Mouse (Mus musculus): Measurements from ENCODE around the gene Rsph3a. TPM values are rescaled to one million over a fixed set of nuclear protein-coding genes. Genes with fewer than 3 reads are reported as not detected.
A peak's percentile ranks its signal among the peaks of the same experiment; 100 is the strongest.
"Not testable (repeated sequence)": the region's sequence is repeated elsewhere in the genome, so short reads cannot be mapped to it uniquely, and the experiment has no call there.

The Rsph3a gene
- 61.0 and 69.4 TPM in 2 replicates for polyA plus RNA-seq (2014; fragmentation: Nextera tagmentation; extraction: Ambion mirVana)

- DNase-seq (ENCODE audit: low spot score) (peak; percentile 94), ATAC-seq (replicated peaks; ENCODE audit: low FRiP score) (peak; percentile 99)
- Histone ChIP-seq H3K27ac (ENCODE audit: low read depth, low read length) (peak within 1 kb of the TSS; percentile 64; the same call in 1 of the 2 replicates), H3K4me3 (ENCODE audit: low read depth, low read length) (peak within 1 kb of the TSS; percentile 44), H3K9ac (ENCODE audit: low read length) (peak within 1 kb of the TSS; percentile 57), H3K4me2 (ENCODE audit: low read depth, low read length, severe bottlenecking) (peak within 1 kb of the TSS; percentile 53)
- H3K9me3 ChIP-seq (ENCODE audit: control insufficient read depth, low read length); H3K36me3 ChIP-seq (ENCODE audit: control insufficient read depth, insufficient read depth, low read length); H3K27me3 ChIP-seq (ENCODE audit: control insufficient read depth, insufficient read depth, low read length); H3K4me1 ChIP-seq (replicated peaks; ENCODE audit: control insufficient read depth, insufficient read depth, low read length): not testable (repeated sequence)
- 4% methylated on average over 53 of the region's 58 CpGs for WGBS
Measured at GRCm38 (mm10) chr17:7945117-7946052, at the start of gene Rsph3a. Gene Rsph3a (plus strand): TSS chr17:7945614.

- no peak overlapping the region for H3K27ac ChIP-seq (ENCODE audit: low read depth, low read length)
- no peaks in the 10 kb centered on the region for H3K4me1 ChIP-seq (replicated peaks; ENCODE audit: control insufficient read depth, insufficient read depth, low read length)
- no peaks in the 10 kb centered on the region for H3K27me3 ChIP-seq (ENCODE audit: control insufficient read depth, insufficient read depth, low read length)
- DNase-seq (ENCODE audit: low spot score) (no peak), ATAC-seq (replicated peaks; ENCODE audit: low FRiP score) (no peak)
- 76% methylated on average over 10 of the region's 10 CpGs for WGBS
- H3K9ac ChIP-seq (ENCODE audit: low read length), result no peak overlapping the region
- no peaks in the 10 kb centered on the region for H3K36me3 ChIP-seq (ENCODE audit: control insufficient read depth, insufficient read depth, low read length)
- H3K4me2 ChIP-seq (ENCODE audit: low read depth, low read length, severe bottlenecking), result no peak overlapping the region
- no peak overlapping the region for H3K4me3 ChIP-seq (ENCODE audit: low read depth, low read length)
- H3K9me3 ChIP-seq (ENCODE audit: control insufficient read depth, low read length), result no peaks in the 10 kb centered on the region
Measured at GRCm38 (mm10) chr17:7896047-7896635, 49.3 kb upstream of the Rsph3a start.

- Histone ChIP-seq H3K36me3 (ENCODE audit: control insufficient read depth, insufficient read depth, low read length) (no peaks in the 10 kb centered on the region), H3K4me3 (ENCODE audit: low read depth, low read length) (no peak overlapping the region), H3K4me1 (replicated peaks; ENCODE audit: control insufficient read depth, insufficient read depth, low read length) (no peaks in the 10 kb centered on the region), H3K9me3 (ENCODE audit: control insufficient read depth, low read length) (no peaks in the 10 kb centered on the region), H3K27ac (ENCODE audit: low read depth, low read length) (no peak overlapping the region), H3K27me3 (ENCODE audit: control insufficient read depth, insufficient read depth, low read length) (no peaks in the 10 kb centered on the region), H3K9ac (ENCODE audit: low read length) (no peak overlapping the region), H3K4me2 (ENCODE audit: low read depth, low read length, severe bottlenecking) (no peak overlapping the region)
- DNase-seq (ENCODE audit: low spot score) (no peak), ATAC-seq (replicated peaks; ENCODE audit: low FRiP score) (no peak)
- 91% methylated on average over 11 of the region's 11 CpGs for WGBS
Measured at GRCm38 (mm10) chr17:7897120-7897519, 48.3 kb upstream of the Rsph3a start.

GRCm38 (mm10) chr17:7897756-7898155, 47.7 kb upstream of the Rsph3a start:
- no peak overlapping the region for H3K9ac ChIP-seq (ENCODE audit: low read length)
- no peaks in the 10 kb centered on the region for H3K9me3 ChIP-seq (ENCODE audit: control insufficient read depth, low read length)
- no peak for DNase-seq (ENCODE audit: low spot score)
- no peaks in the 10 kb centered on the region for H3K4me1 ChIP-seq (replicated peaks; ENCODE audit: control insufficient read depth, insufficient read depth, low read length)
- H3K4me2 ChIP-seq (ENCODE audit: low read depth, low read length, severe bottlenecking), result no peak overlapping the region
- no peak overlapping the region for H3K27ac ChIP-seq (ENCODE audit: low read depth, low read length)
- H3K4me3 ChIP-seq (ENCODE audit: low read depth, low read length), result no peak overlapping the region
- no peaks in the 10 kb centered on the region for H3K36me3 ChIP-seq (ENCODE audit: control insufficient read depth, insufficient read depth, low read length)
- no peak for ATAC-seq (replicated peaks; ENCODE audit: low FRiP score)
- 84% methylated on average over 4 of the region's 4 CpGs for WGBS
- H3K27me3 ChIP-seq (ENCODE audit: control insufficient read depth, insufficient read depth, low read length), result no peaks in the 10 kb centered on the region

- no peak overlapping the region for H3K4me2 ChIP-seq (ENCODE audit: low read depth, low read length, severe bottlenecking)
- WGBS, result 88% methylated on average over 6 of the region's 6 CpGs
- no peak overlapping the region for H3K27ac ChIP-seq (ENCODE audit: low read depth, low read length)
- ATAC-seq (replicated peaks; ENCODE audit: low FRiP score) (no peak), DNase-seq (ENCODE audit: low spot score) (no peak)
- H3K9ac ChIP-seq (ENCODE audit: low read length), result no peak overlapping the region
- no peak overlapping the region for H3K4me3 ChIP-seq (ENCODE audit: low read depth, low read length)
- H3K4me1 ChIP-seq (replicated peaks; ENCODE audit: control insufficient read depth, insufficient read depth, low read length), result no peaks in the 10 kb centered on the region
- H3K36me3 ChIP-seq (ENCODE audit: control insufficient read depth, insufficient read depth, low read length), result no peaks in the 10 kb centered on the region
- H3K9me3 ChIP-seq (ENCODE audit: control insufficient read depth, low read length), result no peaks in the 10 kb centered on the region
- H3K27me3 ChIP-seq (ENCODE audit: control insufficient read depth, insufficient read depth, low read length), result no peaks in the 10 kb centered on the region
Measured at GRCm38 (mm10) chr17:7899233-7899632, 46.2 kb upstream of the Rsph3a start.

GRCm38 (mm10) chr17:7899961-7900360, 45.5 kb upstream of the Rsph3a start:
- no peaks in the 10 kb centered on the region for H3K4me1 ChIP-seq (replicated peaks; ENCODE audit: control insufficient read depth, insufficient read depth, low read length)
- no peak overlapping the region for H3K27ac ChIP-seq (ENCODE audit: low read depth, low read length)
- H3K27me3 ChIP-seq (ENCODE audit: control insufficient read depth, insufficient read depth, low read length), result no peaks in the 10 kb centered on the region
- no peak overlapping the region for H3K9ac ChIP-seq (ENCODE audit: low read length)
- DNase-seq (ENCODE audit: low spot score) (no peak), ATAC-seq (replicated peaks; ENCODE audit: low FRiP score) (no peak)
- no peak overlapping the region for H3K4me2 ChIP-seq (ENCODE audit: low read depth, low read length, severe bottlenecking)
- 87% methylated on average over 4 of the region's 4 CpGs for WGBS
- H3K36me3 ChIP-seq (ENCODE audit: control insufficient read depth, insufficient read depth, low read length), result no peaks in the 10 kb centered on the region
- no peak overlapping the region for H3K4me3 ChIP-seq (ENCODE audit: low read depth, low read length)
- H3K9me3 ChIP-seq (ENCODE audit: control insufficient read depth, low read length), result no peaks in the 10 kb centered on the region

- Histone ChIP-seq H3K9ac (ENCODE audit: low read length) (no peak overlapping the region), H3K36me3 (ENCODE audit: control insufficient read depth, insufficient read depth, low read length) (no peaks in the 10 kb centered on the region), H3K27me3 (ENCODE audit: control insufficient read depth, insufficient read depth, low read length) (no peaks in the 10 kb centered on the region), H3K4me2 (ENCODE audit: low read depth, low read length, severe bottlenecking) (no peak overlapping the region), H3K4me1 (replicated peaks; ENCODE audit: control insufficient read depth, insufficient read depth, low read length) (no peaks in the 10 kb centered on the region), H3K9me3 (ENCODE audit: control insufficient read depth, low read length) (no peaks in the 10 kb centered on the region), H3K4me3 (ENCODE audit: low read depth, low read length) (no peak overlapping the region), H3K27ac (ENCODE audit: low read depth, low read length) (no peak overlapping the region)
- 88% methylated on average over 2 of the region's 2 CpGs for WGBS
- ATAC-seq (replicated peaks; ENCODE audit: low FRiP score), result no peak
- DNase-seq (ENCODE audit: low spot score), result no peak
Measured at GRCm38 (mm10) chr17:7901536-7901935, 43.9 kb upstream of the Rsph3a start.

GRCm38 (mm10) chr17:7902362-7902761, 43.1 kb upstream of the Rsph3a start:
- H3K27ac ChIP-seq (ENCODE audit: low read depth, low read length), result no peak overlapping the region
- WGBS, result 78% methylated on average over 3 of the region's 3 CpGs
- no peaks in the 10 kb centered on the region for H3K9me3 ChIP-seq (ENCODE audit: control insufficient read depth, low read length)
- no peaks in the 10 kb centered on the region for H3K4me1 ChIP-seq (replicated peaks; ENCODE audit: control insufficient read depth, insufficient read depth, low read length)
- H3K36me3 ChIP-seq (ENCODE audit: control insufficient read depth, insufficient read depth, low read length), result no peaks in the 10 kb centered on the region
- no peak overlapping the region for H3K4me3 ChIP-seq (ENCODE audit: low read depth, low read length)
- H3K9ac ChIP-seq (ENCODE audit: low read length), result no peak overlapping the region
- no peaks in the 10 kb centered on the region for H3K27me3 ChIP-seq (ENCODE audit: control insufficient read depth, insufficient read depth, low read length)
- no peak for DNase-seq (ENCODE audit: low spot score)
- no peak overlapping the region for H3K4me2 ChIP-seq (ENCODE audit: low read depth, low read length, severe bottlenecking)
- ATAC-seq (replicated peaks; ENCODE audit: low FRiP score), result no peak
